Mouse (Mus musculus) layer of hippocampus, adult 9-10 months (tissue): ENCODE data around the gene Ndufb4.
"Not testable (repeated sequence)": the region's sequence is repeated elsewhere in the genome, so short reads cannot be mapped to it uniquely, and the experiment has no call there.

ENCODE experiments used
- DNase-seq: peaks from one replicate; pipeline ENCODE4 v3.0.0; 2022; ENCODE audit warnings: low spot score

Ndufb4 gene

DNA sequence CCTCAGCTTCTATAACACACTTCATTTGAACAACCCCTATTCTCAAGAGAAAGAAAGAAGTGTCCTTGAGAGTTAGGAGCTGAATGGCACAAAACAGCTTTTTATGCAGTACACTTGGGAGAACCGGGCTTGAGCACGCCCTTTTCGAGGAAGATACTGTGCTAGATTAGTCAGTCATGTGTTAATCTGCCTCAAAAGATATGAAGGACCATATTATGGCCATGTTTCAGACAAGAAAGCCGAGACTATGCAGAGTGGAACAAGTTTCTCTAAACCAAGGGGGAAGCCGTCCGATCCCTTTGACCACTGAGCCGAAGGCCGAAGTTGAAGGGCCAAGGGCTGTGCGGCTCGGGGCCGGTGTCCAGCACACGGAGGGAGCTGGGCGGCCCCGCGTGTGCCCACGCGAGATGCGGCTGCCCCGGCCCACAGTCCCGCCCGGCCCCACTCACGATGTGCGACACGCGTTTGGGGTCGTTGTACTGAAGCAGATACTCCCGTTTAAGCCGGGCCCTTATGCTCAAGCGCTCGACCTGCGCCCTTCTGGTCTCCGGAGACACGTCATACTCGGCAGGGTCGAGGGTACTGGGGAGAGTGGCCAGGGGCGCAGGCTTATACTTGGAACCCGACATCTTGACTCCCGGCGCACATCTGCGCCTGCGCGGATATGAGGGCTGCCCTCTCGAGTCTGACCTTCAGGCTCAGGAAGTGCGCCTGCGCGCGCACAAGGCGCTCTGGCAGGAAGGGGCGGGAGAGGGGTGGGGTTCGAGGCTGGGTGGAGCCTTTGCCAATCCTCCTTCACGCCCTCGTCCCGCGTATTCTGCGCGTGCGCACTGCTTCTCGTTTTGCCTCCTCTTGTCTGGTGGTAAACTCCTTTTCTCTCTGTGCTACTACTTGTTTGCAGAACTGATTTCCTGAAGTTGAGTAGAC lies at the start of gene Ndufb4:
Ndufb4 (minus strand) TSS at position 723 of the 927 bp plus-strand sequence.
- peak; percentile 81 for DNase-seq

- no peak for DNase-seq
Measured at GRCm38 (mm10) chr16:37703884-37704283, 49.6 kb upstream of the Ndufb4 start.

GRCm38 (mm10) chr16:37700071-37700470 lies 45.8 kb upstream of the Ndufb4 start:
- DNase-seq: not testable (repeated sequence)

GRCm38 (mm10) chr16:37698767-37699166 lies 44.5 kb upstream of the Ndufb4 start:
- no peak for DNase-seq

DNA sequence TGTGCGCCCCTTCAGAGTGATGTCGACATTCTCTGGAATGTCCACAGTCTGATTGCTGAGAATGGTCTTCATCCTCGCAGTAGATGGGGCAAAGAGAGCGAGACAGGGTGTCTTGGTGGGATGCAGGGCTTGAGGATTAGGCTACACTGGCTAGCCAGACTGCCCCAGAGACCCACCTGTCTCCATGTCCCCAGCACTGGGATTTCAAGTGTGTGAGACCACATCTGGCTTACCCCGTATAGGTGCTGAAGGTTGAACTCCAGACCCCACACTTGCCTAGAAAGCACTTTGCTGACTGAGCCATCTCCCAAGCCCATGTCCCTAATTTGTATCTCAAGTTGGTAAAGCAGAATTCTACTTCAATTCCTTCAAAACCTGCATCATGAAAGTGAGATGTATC lies 43.0 kb upstream of the Ndufb4 start:
- no peak for DNase-seq

DNA sequence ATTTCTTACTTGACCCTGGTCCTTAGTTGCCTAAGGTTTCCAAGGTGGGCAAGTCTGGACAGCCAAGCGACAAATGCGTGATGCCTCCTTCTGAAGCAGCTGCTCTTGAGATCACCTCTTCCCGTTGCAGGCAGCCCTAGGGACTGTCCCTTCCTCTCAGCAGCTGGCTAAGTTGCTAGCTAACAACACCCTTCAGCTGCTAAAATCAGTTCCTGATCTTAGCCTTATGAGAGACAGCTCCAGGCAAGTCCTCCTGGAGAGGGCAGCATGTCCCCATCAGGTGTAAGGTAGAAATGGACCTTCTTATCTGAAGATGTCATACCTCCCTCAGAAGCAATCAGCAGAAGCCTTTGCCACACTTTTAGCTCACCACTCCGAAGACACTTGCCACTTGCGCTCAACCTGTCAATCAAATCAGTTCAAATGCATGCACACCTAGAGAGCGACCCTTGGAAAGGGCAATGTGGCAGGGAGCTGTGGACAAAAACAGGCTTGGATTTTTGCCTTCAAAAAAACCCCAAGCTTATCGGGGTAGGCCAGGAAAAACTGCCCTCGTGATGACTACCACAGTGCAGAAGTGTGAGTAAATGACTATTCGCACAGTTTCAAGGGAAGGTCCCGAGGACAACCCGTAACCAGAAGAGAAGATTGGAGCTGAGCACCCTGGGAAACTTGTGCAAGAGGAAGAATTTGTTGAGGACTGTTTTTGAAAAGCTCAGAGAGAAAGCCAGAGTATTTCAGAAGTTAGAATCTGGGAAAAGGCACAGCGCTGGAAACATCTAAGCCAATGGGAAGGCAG lies 36.9 kb upstream of the Ndufb4 start:
- DNase-seq: no peak

DNA sequence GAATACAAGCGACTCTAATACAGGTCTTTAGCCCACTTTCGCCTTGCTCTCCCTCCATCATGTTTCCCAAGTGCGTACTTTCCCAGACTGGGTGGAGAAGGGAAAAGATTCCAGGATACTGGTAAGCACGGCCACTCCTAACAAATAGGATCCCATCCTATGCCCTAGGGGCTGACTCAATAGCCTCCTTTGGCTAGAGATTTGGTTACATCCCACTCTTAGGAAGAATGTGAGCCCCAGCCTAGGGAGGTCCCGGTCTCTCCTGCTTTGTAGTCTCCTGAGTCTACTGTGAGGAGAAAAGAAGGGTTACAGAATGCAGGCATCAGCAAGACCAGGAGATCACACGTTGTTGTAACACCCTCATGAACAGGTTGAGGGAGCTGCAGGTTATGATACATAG lies 36.2 kb upstream of the Ndufb4 start:
- DNase-seq: no peak

GRCm38 (mm10) chr16:37689934-37690333 lies 35.7 kb upstream of the Ndufb4 start:
- DNase-seq: no peak

DNA sequence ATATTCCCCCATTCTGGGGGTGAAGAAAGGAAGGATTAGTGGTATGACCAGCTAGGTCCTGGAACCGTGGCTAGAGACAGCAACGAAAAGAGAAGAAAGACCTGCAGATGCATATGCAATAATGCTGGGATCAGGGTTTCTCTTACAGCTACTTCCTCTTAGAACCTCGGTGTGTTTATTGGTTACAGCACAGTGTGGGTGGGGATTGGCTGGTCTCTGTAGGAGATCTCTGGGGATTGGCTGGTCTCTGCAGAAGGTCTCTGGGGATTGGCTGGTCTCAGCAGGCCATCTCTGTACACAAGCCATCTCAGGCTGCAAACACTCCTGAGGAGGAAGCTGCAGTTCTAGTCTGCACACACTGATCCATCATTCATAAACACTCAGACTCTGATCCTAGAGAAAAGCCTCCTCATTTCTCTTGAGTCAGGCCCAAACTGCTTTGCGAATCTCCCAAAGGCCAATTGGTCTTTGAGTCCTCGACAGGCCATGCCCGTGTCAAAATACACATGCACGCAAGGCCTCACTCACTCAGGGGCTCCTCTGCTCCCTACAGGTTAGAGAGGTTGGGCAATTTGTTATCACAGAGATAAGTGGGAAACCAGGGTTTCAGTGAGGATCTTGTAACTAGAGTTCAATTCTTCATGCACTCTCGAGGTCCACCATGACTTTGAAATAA lies 35.1 kb upstream of the Ndufb4 start:
- no peak for DNase-seq

- DNase-seq: no peak
Measured at GRCm38 (mm10) chr16:37688181-37688580, 33.9 kb upstream of the Ndufb4 start.

DNA sequence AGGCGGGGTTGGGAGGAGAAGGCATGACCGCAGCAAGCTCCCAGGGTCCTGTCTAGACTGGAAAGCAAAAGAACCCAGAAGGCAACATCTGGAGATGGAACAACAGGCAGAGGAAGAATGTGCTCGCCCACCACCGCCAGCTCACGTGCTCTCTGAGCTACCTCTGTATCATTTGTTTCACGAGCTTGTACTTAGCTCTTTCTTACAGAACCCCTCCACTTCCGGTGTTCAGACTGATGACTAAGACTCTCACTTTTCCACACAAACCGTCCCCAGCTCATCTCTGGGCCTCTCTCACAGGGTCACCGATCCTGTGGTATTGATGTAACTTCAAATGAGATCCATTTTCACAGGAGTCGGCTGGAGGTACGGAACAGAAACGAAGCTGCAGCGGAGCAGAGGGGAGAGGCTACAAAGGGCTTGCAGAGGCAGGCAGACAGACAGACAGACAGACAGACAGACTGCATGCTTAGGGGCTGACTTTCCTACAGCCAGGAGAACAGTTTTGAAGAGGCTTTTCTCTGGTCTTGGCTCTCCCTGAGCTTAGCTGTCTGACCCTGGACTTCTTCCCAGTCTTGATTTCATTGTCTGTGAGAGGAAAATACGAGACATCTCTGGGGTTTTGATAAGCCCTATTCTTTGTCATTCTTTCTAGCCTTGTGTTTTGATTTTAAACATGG lies 33.2 kb upstream of the Ndufb4 start:
- DNase-seq: no peak

DNA sequence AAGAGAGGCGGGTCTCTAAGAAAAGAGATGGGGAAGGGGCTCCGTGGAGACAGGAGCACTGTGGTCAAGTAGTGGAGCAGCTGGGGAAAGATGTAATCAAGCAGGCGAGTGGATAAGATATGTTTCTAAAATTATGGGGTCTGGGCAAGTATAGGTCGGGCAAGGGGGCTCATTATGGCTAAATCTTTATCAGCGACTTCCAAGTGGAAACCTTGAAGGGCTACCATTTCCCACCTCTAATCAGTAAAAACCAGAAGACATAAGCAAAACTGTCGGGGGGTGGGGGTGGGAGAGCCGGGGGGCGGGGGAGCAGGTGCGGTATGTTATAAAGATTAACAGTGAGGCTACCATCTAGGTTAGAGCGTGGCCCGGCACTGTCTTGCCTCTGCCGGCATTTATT lies 32.6 kb upstream of the Ndufb4 start:
- DNase-seq: no peak

- no peak for DNase-seq
Measured at GRCm38 (mm10) chr16:37685946-37686600, 31.8 kb upstream of the Ndufb4 start.

DNA sequence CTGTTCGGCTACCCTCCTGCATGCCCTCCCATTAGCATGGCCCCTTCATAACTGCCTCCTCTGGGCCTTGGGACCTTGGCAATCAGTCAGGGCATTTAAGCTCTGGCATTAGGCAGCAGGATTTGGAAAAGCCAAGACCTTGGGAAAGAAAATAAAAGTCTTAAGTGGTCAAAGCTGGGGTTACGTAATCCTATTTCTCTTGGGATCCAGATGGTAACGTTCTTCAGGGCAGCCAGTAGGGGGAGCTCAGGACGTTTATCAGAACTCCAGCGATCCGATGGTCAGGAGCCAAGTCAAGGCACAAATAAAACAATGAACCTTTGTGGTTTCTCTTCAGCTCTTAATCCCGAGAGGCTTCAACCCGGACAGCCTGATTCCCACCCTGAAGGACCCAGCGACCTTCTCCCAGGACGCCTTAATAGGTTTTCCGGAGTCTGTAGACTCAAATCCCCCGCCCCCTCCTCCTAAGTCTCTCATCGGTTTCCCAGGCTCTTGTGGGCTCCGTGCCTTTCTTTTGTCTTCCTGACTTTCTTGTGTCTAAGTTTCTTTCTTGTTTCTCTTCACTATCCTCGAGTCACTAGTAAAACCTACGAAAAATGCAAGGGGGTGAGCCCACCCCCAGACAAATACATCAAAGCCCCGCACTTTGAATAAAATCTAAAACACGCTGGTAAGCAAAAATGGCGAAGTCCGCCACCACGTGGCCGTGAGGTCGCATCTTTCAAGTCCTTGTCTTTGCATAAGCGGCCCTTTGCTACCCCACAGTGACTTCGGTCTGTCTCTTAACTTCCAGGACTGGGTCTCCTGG lies 30.6 kb upstream of the Ndufb4 start:
- DNase-seq: no peak

DNA sequence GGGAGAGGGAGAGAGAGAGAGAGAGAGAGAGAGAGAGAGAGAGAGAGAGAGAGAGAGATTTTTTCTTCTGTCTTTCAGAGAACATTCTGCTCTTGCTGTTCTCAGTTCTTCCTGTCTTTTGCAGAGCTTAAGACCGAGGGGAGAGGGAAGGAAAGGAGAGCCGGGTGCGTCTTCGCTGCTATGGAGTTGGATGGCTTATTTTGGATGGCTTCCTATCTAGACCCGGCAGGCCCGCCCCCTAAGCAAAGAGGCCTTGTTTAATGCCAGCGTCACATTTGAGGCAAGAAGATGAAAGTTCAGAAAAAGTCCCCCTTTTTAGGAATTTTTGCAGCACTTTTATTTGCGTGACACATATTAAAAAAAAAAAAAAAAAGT lies 30.0 kb upstream of the Ndufb4 start:
- no peak for DNase-seq

GRCm38 (mm10) chr16:37683154-37684130 lies 29.2 kb upstream of the Ndufb4 start:
- DNase-seq: no peak

GRCm38 (mm10) chr16:37682309-37682975 lies 28.2 kb upstream of the Ndufb4 start:
- no peak for DNase-seq

DNA sequence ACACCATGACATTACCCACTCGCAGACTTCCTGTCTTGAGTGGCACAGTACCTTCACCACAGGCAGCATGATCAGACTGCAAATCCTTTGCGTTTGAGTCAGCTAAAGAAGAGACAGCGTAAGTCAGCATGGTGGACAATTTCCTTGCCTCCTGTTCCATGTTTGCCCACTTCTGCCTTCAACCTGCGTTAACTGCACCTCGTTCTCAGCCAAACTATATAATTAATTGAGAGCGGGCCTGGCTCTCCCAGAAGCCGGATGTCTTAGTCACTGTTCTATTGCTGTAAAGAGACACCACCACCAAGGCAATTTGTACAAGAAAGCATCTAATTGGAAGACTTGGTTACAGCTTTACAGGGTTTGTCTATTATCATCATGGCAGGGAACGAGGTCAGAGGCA lies 26.6 kb upstream of the Ndufb4 start:
- DNase-seq: no peak

DNA sequence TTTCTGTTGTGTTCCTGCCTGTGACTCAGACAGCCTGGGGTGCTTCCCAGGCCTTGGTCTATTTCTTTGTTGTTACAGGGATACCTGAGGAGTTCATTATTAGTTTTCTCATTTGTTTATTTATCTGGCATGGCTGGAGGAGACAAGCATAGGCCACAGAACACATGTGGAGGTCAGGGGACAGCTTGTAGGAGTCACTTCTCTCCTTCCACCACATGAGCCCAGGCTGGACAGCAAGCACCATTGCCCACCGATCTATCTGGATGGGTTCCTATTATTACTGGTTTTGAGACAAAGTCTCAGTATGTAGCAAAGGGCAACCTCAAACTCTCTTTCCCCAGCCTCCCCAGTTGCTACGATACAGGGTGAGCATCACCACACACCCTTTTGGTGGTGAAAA lies 26.0 kb upstream of the Ndufb4 start:
- no peak for DNase-seq
